Mouse (Mus musculus) CD4-positive naive resting alpha-beta T cell, adult 57 days (primary cell): ENCODE measurements around the gene Ywhaq. TPM values are rescaled to one million over a fixed set of nuclear protein-coding genes. Genes with fewer than 3 reads are reported as not detected.

ENCODE experiments used
- total RNA-seq: library from RNA; stranded (reverse); gene quantifications from one replicate; pipeline ENCODE4 v1.2.4, GENCODE M21; 2023

Gene Ywhaq
- 132 TPM for total RNA-seq

DNA sequence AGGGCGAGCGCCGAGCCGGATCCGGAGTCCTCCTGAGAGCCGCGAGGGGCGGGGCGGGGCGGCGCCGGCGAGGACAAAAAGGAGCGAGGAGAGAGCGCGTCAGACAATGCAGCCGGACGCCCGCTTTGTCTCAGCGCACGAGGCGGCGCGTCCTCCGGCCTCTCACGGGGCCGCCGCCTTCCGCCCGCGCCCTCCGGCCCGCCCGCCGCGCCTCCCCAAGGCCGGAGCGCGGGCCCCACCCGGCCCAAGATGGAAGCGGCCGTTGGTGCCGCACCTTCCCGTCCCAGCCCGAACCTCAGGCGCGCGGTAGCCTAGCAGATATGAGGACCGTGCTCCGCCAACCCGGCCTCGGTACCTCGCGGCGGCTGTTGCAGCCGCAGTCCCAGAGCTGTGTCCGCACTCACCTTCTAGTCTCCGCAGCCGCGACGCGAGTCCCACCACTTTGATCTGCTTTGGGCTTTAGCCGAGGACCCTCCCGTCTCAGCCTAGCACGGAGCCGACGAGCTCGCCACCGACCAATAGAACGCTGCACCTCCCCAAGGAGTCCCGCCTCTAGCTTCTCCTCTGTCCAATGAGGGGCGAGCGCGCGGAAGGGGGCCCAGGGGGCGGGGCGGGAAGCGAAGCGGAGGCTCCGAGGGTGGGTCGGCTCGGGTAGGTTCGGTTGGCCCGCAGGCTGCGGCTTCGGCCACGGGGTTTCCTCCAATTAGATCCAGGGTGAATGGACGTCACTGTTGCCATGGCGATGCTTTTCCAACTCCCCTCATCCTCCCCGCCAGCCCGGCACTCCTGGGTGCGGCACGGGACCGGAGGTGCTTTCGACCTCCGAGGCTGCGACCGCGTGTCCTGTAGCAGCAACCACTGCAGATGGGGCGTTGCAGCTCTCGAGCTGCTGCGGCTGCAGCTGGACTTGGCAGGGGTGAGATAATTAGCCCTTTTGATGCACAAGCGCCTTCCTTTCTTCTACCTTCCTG is at the start of gene Ywhaq:
Gene Ywhaq (minus strand): TSS at position 538 of the 971 bp plus-strand sequence.

GRCm38 (mm10) chr12:21373100-21373819 is 44.2 kb downstream of the Ywhaq start, which contains the start of gene Adam17:
Gene Adam17, minus strand, starts transcription at chr12:21373632.

Other genes with a start within 250 kb of the Ywhaq start
- 80.5 TPM for gene Cpsf3, start 132.2 kb downstream of the Ywhaq start, total RNA-seq
- gene Itgb1bp1, start 131.4 kb downstream of the Ywhaq start, total RNA-seq: 46.4 TPM
- gene Iah1, start 101.2 kb downstream of the Ywhaq start, total RNA-seq: 22.9 TPM
- 67.4 TPM for gene Adam17, start 44.0 kb downstream of the Ywhaq start, total RNA-seq